Mouse (Mus musculus) thymus, adult 2 months (tissue): Measurements from ENCODE around the gene Samm50. TPM values are rescaled to one million over a fixed set of nuclear protein-coding genes. Genes with fewer than 3 reads are reported as not detected.

Experiments used
- DNase-seq: peaks from one replicate; pipeline ENCODE4 v3.0.0; 2021
- H3K27ac ChIP-seq: fragments of 200-500 bp; 2 replicates; pipeline ENCODE4 v1.5.1; 2012; ENCODE audit warnings: low read length, control low read depth; ENCODE audit not compliant: control insufficient read depth, insufficient read depth
- H3K27me3 ChIP-seq: fragments of 200-500 bp; 2 replicates; pipeline ENCODE4 v1.6.1; 2012; ENCODE audit warnings: mild to moderate bottlenecking, low read length, moderate library complexity, mixed read lengths; ENCODE audit not compliant: control insufficient read depth, insufficient read depth
- H3K36me3 ChIP-seq: fragments of 200-500 bp; 2 replicates; pipeline ENCODE4 v1.6.1; 2012; ENCODE audit warnings: mild to moderate bottlenecking, low read length, moderate library complexity; ENCODE audit not compliant: control insufficient read depth, insufficient read depth
- H3K4me1 ChIP-seq: fragments of 200-500 bp; replicated peaks from 2 replicates; pipeline ENCODE4 v1.6.1; 2012; ENCODE audit warnings: low read length; ENCODE audit not compliant: control insufficient read depth, insufficient read depth
- H3K4me3 ChIP-seq: fragments of 200-500 bp; 2 replicates; pipeline ENCODE4 v1.5.1; 2012; ENCODE audit warnings: mild to moderate bottlenecking, low read length, control low read depth, moderate library complexity; ENCODE audit not compliant: control insufficient read depth, insufficient read depth
- CTCF ChIP-seq: fragments of 200-500 bp; IDR thresholded peaks from 2 replicates; pipeline ENCODE4 v1.5.1; 2012; ENCODE audit warnings: mild to moderate bottlenecking, control low read depth, low read length, moderate library complexity, borderline replicate concordance; ENCODE audit not compliant: control insufficient read depth, poor library complexity, insufficient read depth; ENCODE audit errors: extremely low read depth
- POLR2A ChIP-seq: fragments of 200-500 bp; IDR thresholded peaks from 2 replicates; pipeline ENCODE4 v1.6.1; 2012; ENCODE audit warnings: mild to moderate bottlenecking, low read length, control low read depth, moderate library complexity; ENCODE audit not compliant: control insufficient read depth, poor library complexity, insufficient read depth; ENCODE audit errors: extremely low read depth
- WGBS: fragments of 180-500 bp; shearing (Covaris S2); methylation state at CpG from one replicate; pipeline ENCODE4 v1.1.7; 2018; 5-methylcytosine and 5-hydroxymethylcytosine counted together
- polyA plus RNA-seq: library from polyadenylated mRNA; depleted of rRNA; stranded (reverse); fragments of >200 nt; gene quantifications from 2 replicates; pipeline ENCODE4 v1.2.3, GENCODE M21; 2012; rRNA removed

Gene Samm50
- polyA plus RNA-seq, 1 experiment, result 15.2 TPM

DNA sequence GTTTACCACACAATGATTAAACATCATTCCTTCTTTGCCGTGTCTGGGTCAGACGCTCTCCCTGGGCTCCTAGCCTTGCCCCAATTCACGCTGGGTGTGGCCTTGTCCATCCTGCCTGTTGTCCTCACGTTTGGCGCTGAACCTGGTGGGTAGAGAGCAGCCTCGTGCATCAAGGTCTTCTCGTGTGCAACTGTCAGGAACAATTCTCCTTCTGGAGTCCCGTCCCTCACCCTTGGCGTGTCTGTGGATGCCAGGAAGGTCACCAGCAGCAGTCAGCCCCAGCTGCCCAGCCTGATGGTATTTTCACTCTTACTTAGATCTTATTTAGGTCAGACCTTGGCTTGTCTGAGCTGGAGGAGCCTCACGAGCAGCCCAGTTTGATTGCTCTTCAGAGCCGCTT lies 73.1 kb downstream of the Samm50 start:
- Histone ChIP-seq H3K4me1 (no peaks in the 10 kb centered on the region), H3K36me3 (no peaks in the 10 kb centered on the region), H3K27me3 (no peaks in the 10 kb centered on the region), H3K27ac (no peak overlapping the region), H3K4me3 (no peak overlapping the region)
- TF ChIP-seq CTCF, result no peak
- no peak for TF ChIP-seq POLR2A
- WGBS, result 92% methylated on average over 11 of the region's 11 CpGs
- no peak for DNase-seq

DNA sequence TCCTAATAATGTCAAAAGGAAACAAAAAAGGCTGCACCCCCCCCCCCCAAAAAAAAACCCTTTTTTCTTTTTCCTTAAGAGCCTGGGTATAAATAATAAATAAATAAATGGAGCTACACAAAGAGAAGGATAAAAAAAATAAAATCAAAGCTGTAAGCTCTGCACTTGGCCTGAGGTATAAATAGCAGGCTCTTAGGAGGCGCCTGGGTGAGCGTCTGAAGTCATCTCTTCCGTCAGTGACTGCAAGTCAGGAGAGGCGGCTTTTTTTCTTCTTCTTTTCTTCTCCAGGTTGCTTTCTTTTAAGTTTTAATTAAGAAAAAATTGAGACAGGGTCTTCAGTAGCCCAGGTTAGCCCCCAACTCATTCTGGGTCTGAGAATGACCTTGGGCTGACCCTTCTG lies 74.2 kb downstream of the Samm50 start:
- no peak for TF ChIP-seq POLR2A
- Histone ChIP-seq H3K27me3 (no peaks in the 10 kb centered on the region), H3K36me3 (no peaks in the 10 kb centered on the region), H3K27ac (no peak overlapping the region), H3K4me3 (no peak overlapping the region), H3K4me1 (no peaks in the 10 kb centered on the region)
- 73% methylated on average over 4 of the region's 4 CpGs for WGBS
- no peak for DNase-seq

Other genes with a start within 250 kb of the Samm50 start
- gene Efcab6, start 126.9 kb upstream of the Samm50 start, polyA plus RNA-seq, result 0.09 and 0.13 TPM in 2 replicates
- gene Sult4a1, start 86.5 kb upstream of the Samm50 start, polyA plus RNA-seq, result 0.11 and 0.22 TPM in 2 replicates
- 0.08 and 0.13 TPM in 2 replicates for gene Pnpla5, start 69.1 kb upstream of the Samm50 start, polyA plus RNA-seq
- 35.3 and 39.4 TPM in 2 replicates for gene Pnpla3, start 24.4 kb upstream of the Samm50 start, polyA plus RNA-seq
- 3.3 and 6.8 TPM in 2 replicates for gene Parvb, start 39.8 kb downstream of the Samm50 start, polyA plus RNA-seq
- 183 and 185 TPM in 2 replicates for gene Parvg, start 131.8 kb downstream of the Samm50 start, polyA plus RNA-seq